Mouse (Mus musculus) heart, adult 18-20 months (tissue): ENCODE measurements at regions not wholly inside any gene's neighbourhood (a gene's known extent, or its start where the extent isn't known, plus 50 kb on each side); places are given as distances from the start of the nearest gene placed in this dataset.

Experiments used
- DNase-seq, 2 experiments: peaks; one replicate each; pipeline ENCODE4 v3.0.0; 2021 to 2022; ENCODE audit warnings: mixed read lengths in 1 of 2

GRCm38 (mm10) chr10:67663028-67663427, 114.3 kb upstream of the Ado start:
- DNase-seq, result no peak

- DNase-seq, result peak in 1 of 2 experiments; percentile 26
These were observed 112.9 kb upstream of the Ado start for GRCm38 (mm10) chr10:67661666-67662065.

- no peak for DNase-seq
These were observed 109.3 kb upstream of the Ado start for GRCm38 (mm10) chr10:67658005-67658545.

- no peak for DNase-seq
These were observed 108.5 kb upstream of the Ado start for GRCm38 (mm10) chr10:67657305-67657704.

GRCm38 (mm10) chr10:67654518-67654917, 105.8 kb upstream of the Ado start:
- no peak for DNase-seq

- DNase-seq, result no peak
These were observed 103.5 kb upstream of the Ado start for GRCm38 (mm10) chr10:67652300-67652699.

- no peak for DNase-seq
These were observed 102.6 kb upstream of the Ado start for GRCm38 (mm10) chr10:67651386-67651785.

- DNase-seq, result peak; percentile 56 to 67
These were observed 99.3 kb upstream of the Ado start for GRCm38 (mm10) chr10:67647777-67648727.

- DNase-seq, result peak; percentile 23 to 27
These were observed 98.2 kb upstream of the Ado start for GRCm38 (mm10) chr10:67646659-67647559.

- DNase-seq, result no peak
These were observed 97.1 kb upstream of the Ado start for GRCm38 (mm10) chr10:67645821-67646220.

GRCm38 (mm10) chr10:67644280-67644679, 95.5 kb upstream of the Ado start:
- peak; percentile 51 to 57 for DNase-seq

GRCm38 (mm10) chr10:67643685-67644084, 94.9 kb upstream of the Ado start:
- DNase-seq, result peak; percentile 22 to 30

GRCm38 (mm10) chr10:67637339-67637738, 88.6 kb upstream of the Ado start:
- DNase-seq, result no peak

GRCm38 (mm10) chr10:67636569-67636968, 87.8 kb upstream of the Ado start:
- peak; percentile 28 to 32 for DNase-seq

- DNase-seq, result no peak
These were observed 86.0 kb upstream of the Ado start for GRCm38 (mm10) chr10:67634795-67635194.

GRCm38 (mm10) chr10:67633063-67633462, 84.3 kb upstream of the Ado start:
- DNase-seq, result no peak

GRCm38 (mm10) chr10:67623338-67623737, 74.6 kb upstream of the Ado start:
- no peak for DNase-seq

GRCm38 (mm10) chr10:67620018-67620417, 71.3 kb upstream of the Ado start:
- DNase-seq, result no peak

- no peak for DNase-seq
These were observed 69.4 kb upstream of the Ado start for GRCm38 (mm10) chr10:67618112-67618511.

GRCm38 (mm10) chr10:67615016-67615415, 66.3 kb upstream of the Ado start:
- DNase-seq, result no peak

- no peak for DNase-seq
These were observed 61.9 kb upstream of the Ado start for GRCm38 (mm10) chr10:67610689-67611088.

- DNase-seq, result no peak
These were observed 59.3 kb upstream of the Ado start for GRCm38 (mm10) chr10:67608033-67608432.
